Mouse (Mus musculus): ENCODE results near the gene Zcwpw1.

DNA sequence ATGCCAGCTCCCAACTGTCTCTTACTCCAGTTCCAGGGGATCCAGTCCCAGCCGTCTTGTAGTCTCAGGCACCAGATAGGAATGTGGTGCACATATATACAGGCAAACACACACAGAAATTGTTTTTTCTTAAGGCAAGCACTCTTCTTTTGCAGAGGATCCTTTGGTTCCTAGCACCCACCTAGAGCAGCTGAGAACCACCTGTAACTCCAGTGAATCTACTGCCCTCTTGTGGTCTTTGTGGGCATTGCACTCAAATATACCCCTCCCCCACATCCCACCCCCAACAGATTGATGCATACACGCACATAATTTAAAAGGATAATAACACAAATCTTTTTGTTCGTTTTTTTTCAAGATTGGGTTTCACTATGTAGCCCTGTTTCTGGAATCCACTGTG, 21.3 kb upstream of the Zcwpw1 start:
- TF ChIP-seq TBP (IDR thresholded peaks at IDR 0.05; ENCODE audit: low read depth, low read length) = 0 out of 2 replicates have a peak, but pooled peaks have one; percentile 35
- no peak for TF ChIP-seq UBTF (IDR thresholded peaks at IDR 0.05; ENCODE audit: borderline replicate concordance, insufficient read depth, low read depth, low read length)
- no peak for TF ChIP-seq EP300 (IDR thresholded peaks at IDR 0.05; ENCODE audit: low read depth in 1 of 2, low read length in 2 of 2)
